Mouse (Mus musculus): ENCODE results near the gene Hoxc6. TPM values are rescaled to one million over a fixed set of nuclear protein-coding genes. Genes with fewer than 3 reads are reported as not detected.

Gene Hoxc6
- polyA plus RNA-seq, 1 experiment, result 11.7 TPM

GRCm38 (mm10) chr15:103060021-103060340 lies 61.9 kb downstream of the Hoxc6 start:
- no peak for TF ChIP-seq GATA1 (IDR thresholded peaks at IDR 0.05; ENCODE audit: low read length)

- no peak for TF ChIP-seq GATA1 (IDR thresholded peaks at IDR 0.05; ENCODE audit: low read length)
Measured at GRCm38 (mm10) chr15:103060341-103061130, 62.5 kb downstream of the Hoxc6 start.

GRCm38 (mm10) chr15:103061131-103061825 lies 63.2 kb downstream of the Hoxc6 start:
- no peak for TF ChIP-seq GATA1 (IDR thresholded peaks at IDR 0.05; ENCODE audit: low read length)

Other genes starting within 250 kb of the Hoxc6 start
- gene Hoxc13, start 77.2 kb upstream of the Hoxc6 start, polyA plus RNA-seq (2012), result not detected in 2 replicates
- not detected in 2 replicates for gene Hoxc12, start 61.5 kb upstream of the Hoxc6 start, polyA plus RNA-seq (2012)
- gene Hoxc11, start 43.8 kb upstream of the Hoxc6 start, polyA plus RNA-seq (2012), result not detected in 2 replicates
- gene Hoxc10, start 31.5 kb upstream of the Hoxc6 start, polyA plus RNA-seq (2012), result 0.51 and 0.72 TPM in 2 replicates
- gene Hoxc5, start 30.8 kb upstream of the Hoxc6 start, polyA plus RNA-seq (2012), result 13.8 and 14.7 TPM in 2 replicates
- 6.3 and 8.3 TPM in 2 replicates for gene Hoxc9, start 21.8 kb upstream of the Hoxc6 start, polyA plus RNA-seq (2012)
- gene Hoxc8, start 7.7 kb upstream of the Hoxc6 start, polyA plus RNA-seq (2012), result 3.7 and 3.8 TPM in 2 replicates
- 65.2 and 89.1 TPM in 2 replicates for gene Hoxc4, start 20.7 kb downstream of the Hoxc6 start, polyA plus RNA-seq (2012)
- gene Smug1, start 168.8 kb downstream of the Hoxc6 start, polyA plus RNA-seq (2012), result 5.6 and 6.0 TPM in 2 replicates
- gene Cbx5, start 241.6 kb downstream of the Hoxc6 start, polyA plus RNA-seq (2012), result 3.1 and 4.0 TPM in 2 replicates
- 83.3 and 173 TPM in 2 replicates for gene Hnrnpa1, start 242.2 kb downstream of the Hoxc6 start, polyA plus RNA-seq (2012)

All from G1E-ER4 (cell line).